Mouse (Mus musculus) liver, embryonic 15.5 days (tissue): ENCODE measurements around the gene Cplx2. TPM values are rescaled to one million over a fixed set of nuclear protein-coding genes. Genes with fewer than 3 reads are reported as not detected.

Experiments used
- ATAC-seq: fragments of 200-750 bp; cut with Nextera tagmentation; 2 replicates; pipeline ENCODE4 v1.8.0; 2017; ENCODE audit warnings: moderate number of reproducible peaks, mild to moderate bottlenecking, moderate library complexity; ENCODE audit not compliant: insufficient read depth
- H3K27ac ChIP-seq: fragments of 300-500 bp; sonication (generic); replicated peaks from 2 replicates; pipeline ENCODE4 v1.5.1; 2015; ENCODE audit warnings: mild to moderate bottlenecking, inconsistent platforms
- H3K27me3 ChIP-seq: fragments of 300-500 bp; sonication (generic); 2 replicates; pipeline ENCODE4 v1.6.1; 2015; ENCODE audit warnings: mild to moderate bottlenecking, inconsistent platforms
- H3K36me3 ChIP-seq: fragments of 300-500 bp; sonication (generic); replicated peaks from 2 replicates; pipeline ENCODE4 v1.6.1; 2015; ENCODE audit warnings: moderate library complexity, mild to moderate bottlenecking, inconsistent platforms
- H3K4me1 ChIP-seq: fragments of 300-500 bp; sonication (generic); replicated peaks from 2 replicates; pipeline ENCODE4 v1.6.1; 2015; ENCODE audit warnings: inconsistent platforms
- H3K4me2 ChIP-seq: fragments of 300-500 bp; sonication (generic); 2 replicates; pipeline ENCODE4 v1.6.1; 2015; ENCODE audit warnings: moderate library complexity, mild to moderate bottlenecking, inconsistent platforms
- H3K4me3 ChIP-seq: fragments of 300-500 bp; sonication (generic); replicated peaks from 2 replicates; pipeline ENCODE4 v1.5.1; 2015; ENCODE audit warnings: mild to moderate bottlenecking, inconsistent platforms
- H3K9ac ChIP-seq: fragments of 300-500 bp; sonication (generic); 2 replicates; pipeline ENCODE4 v1.6.1; 2015; ENCODE audit warnings: moderate library complexity, mild to moderate bottlenecking, inconsistent platforms
- H3K9me3 ChIP-seq: fragments of 300-500 bp; sonication (generic); replicated peaks from 2 replicates; pipeline ENCODE4 v1.6.1; 2016; ENCODE audit warnings: inconsistent platforms
- WGBS: fragments of 180-500 bp; shearing (Covaris S2); methylation state at CpG from one replicate; pipeline ENCODE4 v1.1.7; 2015; ENCODE audit warnings: mixed read lengths; ENCODE audit not compliant: insufficient replicate concordance; 5-methylcytosine and 5-hydroxymethylcytosine counted together
- polyA plus RNA-seq: library from polyadenylated mRNA; unstranded; fragments of >200 nt; fragmentation: Nextera tagmentation; extraction: Ambion mirVana; gene quantifications from 2 replicates; pipeline ENCODE4 v1.2.1, GENCODE M21; 2015

The Cplx2 gene
- polyA plus RNA-seq, 1 experiment from 2014 or later: 0.33 TPM

GRCm38 (mm10) chr13:54332921-54333477, 38.1 kb upstream of the Cplx2 start:
- H3K4me1 ChIP-seq: no peaks in the 10 kb centered on the region
- no peaks in the 10 kb centered on the region for H3K9me3 ChIP-seq
- no peak overlapping the region for H3K4me2 ChIP-seq
- H3K4me3 ChIP-seq: no peak overlapping the region
- H3K27ac ChIP-seq: no peak overlapping the region
- WGBS: 46% methylated on average over 8 of the region's 8 CpGs
- no peak overlapping the region for H3K9ac ChIP-seq
- no peaks in the 10 kb centered on the region for H3K36me3 ChIP-seq
- no peak for ATAC-seq
- no peaks in the 10 kb centered on the region for H3K27me3 ChIP-seq

- Histone ChIP-seq H3K9ac (no peak overlapping the region), H3K27ac (no peak overlapping the region), H3K9me3 (no peaks in the 10 kb centered on the region), H3K4me3 (no peak overlapping the region), H3K4me2 (no peak overlapping the region), H3K36me3 (no peaks in the 10 kb centered on the region), H3K4me1 (no peaks in the 10 kb centered on the region), H3K27me3 (no peaks in the 10 kb centered on the region)
- WGBS: 59% methylated on average over 6 of the region's 6 CpGs
- ATAC-seq: no peak
Observed at GRCm38 (mm10) chr13:54337058-54337457, 34.1 kb upstream of the Cplx2 start.

- H3K4me1 ChIP-seq: no peaks in the 10 kb centered on the region
- no peak overlapping the region for H3K4me3 ChIP-seq
- H3K9ac ChIP-seq: no peak overlapping the region
- H3K36me3 ChIP-seq: no peaks in the 10 kb centered on the region
- H3K27me3 ChIP-seq: no peaks in the 10 kb centered on the region
- H3K9me3 ChIP-seq: no peaks in the 10 kb centered on the region
- WGBS: 56% methylated on average over 7 of the region's 7 CpGs
- no peak overlapping the region for H3K27ac ChIP-seq
- no peak overlapping the region for H3K4me2 ChIP-seq
- ATAC-seq: no peak
Observed at GRCm38 (mm10) chr13:54337541-54337940, 33.6 kb upstream of the Cplx2 start.

GRCm38 (mm10) chr13:54338815-54339214, 32.3 kb upstream of the Cplx2 start:
- H3K9me3 ChIP-seq: no peaks in the 10 kb centered on the region
- ATAC-seq: no peak
- WGBS: 52% methylated on average over 5 of the region's 5 CpGs
- H3K4me3 ChIP-seq: no peak overlapping the region
- no peaks in the 10 kb centered on the region for H3K4me1 ChIP-seq
- no peak overlapping the region for H3K27ac ChIP-seq
- no peak overlapping the region for H3K9ac ChIP-seq
- no peak overlapping the region for H3K4me2 ChIP-seq
- H3K27me3 ChIP-seq: no peaks in the 10 kb centered on the region
- H3K36me3 ChIP-seq: no peaks in the 10 kb centered on the region

GRCm38 (mm10) chr13:54345885-54346647, 25.1 kb upstream of the Cplx2 start:
- no peaks in the 10 kb centered on the region for H3K36me3 ChIP-seq
- no peaks in the 10 kb centered on the region for H3K27me3 ChIP-seq
- no peak overlapping the region for H3K4me2 ChIP-seq
- no peaks in the 10 kb centered on the region for H3K4me1 ChIP-seq
- H3K9ac ChIP-seq: no peak overlapping the region
- no peak overlapping the region for H3K4me3 ChIP-seq
- H3K27ac ChIP-seq: no peak overlapping the region
- 70% methylated on average over 15 of the region's 15 CpGs for WGBS
- ATAC-seq: no peak
- no peaks in the 10 kb centered on the region for H3K9me3 ChIP-seq

GRCm38 (mm10) chr13:54348011-54348410, 23.1 kb upstream of the Cplx2 start:
- ATAC-seq: no peak
- 54% methylated on average over 5 of the region's 5 CpGs for WGBS
- no peak overlapping the region for H3K4me3 ChIP-seq
- no peak overlapping the region for H3K4me2 ChIP-seq
- no peak overlapping the region for H3K27ac ChIP-seq
- H3K9ac ChIP-seq: no peak overlapping the region
- H3K9me3 ChIP-seq: no peaks in the 10 kb centered on the region
- no peaks in the 10 kb centered on the region for H3K4me1 ChIP-seq
- no peaks in the 10 kb centered on the region for H3K27me3 ChIP-seq
- H3K36me3 ChIP-seq: no peaks in the 10 kb centered on the region

GRCm38 (mm10) chr13:54349126-54349759, 21.9 kb upstream of the Cplx2 start:
- Histone ChIP-seq H3K4me1 (no peaks in the 10 kb centered on the region), H3K4me3 (no peak overlapping the region), H3K4me2 (no peak overlapping the region), H3K27me3 (no peaks in the 10 kb centered on the region), H3K27ac (no peak overlapping the region), H3K9ac (no peak overlapping the region), H3K9me3 (no peaks in the 10 kb centered on the region), H3K36me3 (no peaks in the 10 kb centered on the region)
- ATAC-seq: no peak
- 61% methylated on average over 10 of the region's 10 CpGs for WGBS

GRCm38 (mm10) chr13:54357420-54357819, 13.7 kb upstream of the Cplx2 start:
- H3K4me1 ChIP-seq: no peaks in the 10 kb centered on the region
- no peak overlapping the region for H3K9ac ChIP-seq
- H3K27ac ChIP-seq: no peak overlapping the region
- H3K4me2 ChIP-seq: no peak overlapping the region
- H3K4me3 ChIP-seq: no peak overlapping the region
- H3K36me3 ChIP-seq: no peaks in the 10 kb centered on the region
- H3K27me3 ChIP-seq: no peaks in the 10 kb centered on the region
- 57% methylated on average over 4 of the region's 4 CpGs for WGBS
- no peaks in the 10 kb centered on the region for H3K9me3 ChIP-seq
- ATAC-seq: no peak

- WGBS: 66% methylated on average over 6 of the region's 6 CpGs
- Histone ChIP-seq H3K27me3 (no peaks in the 10 kb centered on the region), H3K9ac (no peak overlapping the region), H3K4me3 (no peak overlapping the region), H3K4me1 (no peaks in the 10 kb centered on the region), H3K9me3 (no peaks in the 10 kb centered on the region), H3K27ac (no peak overlapping the region), H3K36me3 (no peaks in the 10 kb centered on the region), H3K4me2 (no peak overlapping the region)
- ATAC-seq: no peak
Observed at GRCm38 (mm10) chr13:54359181-54359580, 12.0 kb upstream of the Cplx2 start.

- ATAC-seq: no peak
- Histone ChIP-seq H3K27me3 (peaks cover 4% of the 10 kb centered on the region; the same call in 1 of the 2 replicates), H3K27ac (no peak overlapping the region), H3K9me3 (no peaks in the 10 kb centered on the region), H3K4me3 (no peak overlapping the region), H3K4me1 (no peaks in the 10 kb centered on the region), H3K36me3 (no peaks in the 10 kb centered on the region), H3K4me2 (no peak overlapping the region), H3K9ac (no peak overlapping the region)
- 66% methylated on average over 7 of the region's 7 CpGs for WGBS
Observed at GRCm38 (mm10) chr13:54364686-54365085, 6.5 kb upstream of the Cplx2 start.

GRCm38 (mm10) chr13:54367758-54368157, 3.4 kb upstream of the Cplx2 start:
- H3K27me3 ChIP-seq: peaks cover 35% of the 10 kb centered on the region
- no peak overlapping the region for H3K4me2 ChIP-seq
- H3K9me3 ChIP-seq: no peaks in the 10 kb centered on the region
- 0 out of 2 replicates have a peak, but pooled peaks cover 4% of the 10 kb centered on the region for H3K4me1 ChIP-seq
- H3K36me3 ChIP-seq: no peaks in the 10 kb centered on the region
- WGBS: 57% methylated on average over 6 of the region's 6 CpGs
- H3K9ac ChIP-seq: no peak overlapping the region
- H3K27ac ChIP-seq: no peak overlapping the region
- no peak overlapping the region for H3K4me3 ChIP-seq
- ATAC-seq: no peak
